Mouse (Mus musculus) embryonic facial prominence, embryonic 13.5 days (tissue): ENCODE data around the gene Pced1a. TPM values are rescaled to one million over a fixed set of nuclear protein-coding genes. Genes with fewer than 3 reads are reported as not detected.

ENCODE experiments used
- ATAC-seq: fragments of 200-750 bp; cut with Nextera tagmentation; 2 replicates; pipeline ENCODE4 v1.8.0; 2017; ENCODE audit warnings: low read depth; ENCODE audit not compliant: insufficient number of reproducible peaks, insufficient read depth, low FRiP score, low TSS enrichment
- H3K27ac ChIP-seq: fragments of 300-500 bp; sonication (generic); 2 replicates; pipeline ENCODE4 v1.5.1; 2015; ENCODE audit warnings: moderate library complexity, mild to moderate bottlenecking, inconsistent platforms
- H3K27me3 ChIP-seq: fragments of 300-500 bp; sonication (generic); 2 replicates; pipeline ENCODE4 v1.6.1; 2015; ENCODE audit warnings: mild to moderate bottlenecking, inconsistent platforms
- H3K36me3 ChIP-seq: fragments of 300-500 bp; sonication (generic); 2 replicates; pipeline ENCODE4 v1.6.1; 2015; ENCODE audit warnings: mild to moderate bottlenecking, inconsistent platforms
- H3K4me1 ChIP-seq: fragments of 300-500 bp; sonication (generic); 2 replicates; pipeline ENCODE4 v1.6.1; 2015; ENCODE audit warnings: inconsistent platforms
- H3K4me2 ChIP-seq: fragments of 300-500 bp; sonication (generic); 2 replicates; pipeline ENCODE4 v1.6.1; 2015; ENCODE audit warnings: moderate library complexity, mild to moderate bottlenecking, inconsistent platforms
- H3K4me3 ChIP-seq: fragments of 300-500 bp; sonication (generic); 2 replicates; pipeline ENCODE4 v1.5.1; 2015; ENCODE audit warnings: mild to moderate bottlenecking, inconsistent platforms
- H3K9ac ChIP-seq: fragments of 300-500 bp; sonication (generic); 2 replicates; pipeline ENCODE4 v1.6.1; 2015; ENCODE audit warnings: mild to moderate bottlenecking, inconsistent platforms
- H3K9me3 ChIP-seq: fragments of 300-500 bp; sonication (generic); 2 replicates; pipeline ENCODE4 v1.6.1; 2016; ENCODE audit warnings: inconsistent platforms
- WGBS: fragments of 180-500 bp; shearing (Covaris S2); methylation state at CpG from one replicate; pipeline ENCODE4 v1.1.7; 2015; ENCODE audit warnings: mixed read lengths; 5-methylcytosine and 5-hydroxymethylcytosine counted together
- polyA plus RNA-seq: library from polyadenylated mRNA; unstranded; fragments of >200 nt; fragmentation: Nextera tagmentation; extraction: Ambion mirVana; gene quantifications from 2 replicates; pipeline ENCODE4 v1.2.1, GENCODE M21; 2015

Pced1a gene
- polyA plus RNA-seq, 1 experiment from 2014 or later, result 16.3 TPM

DNA sequence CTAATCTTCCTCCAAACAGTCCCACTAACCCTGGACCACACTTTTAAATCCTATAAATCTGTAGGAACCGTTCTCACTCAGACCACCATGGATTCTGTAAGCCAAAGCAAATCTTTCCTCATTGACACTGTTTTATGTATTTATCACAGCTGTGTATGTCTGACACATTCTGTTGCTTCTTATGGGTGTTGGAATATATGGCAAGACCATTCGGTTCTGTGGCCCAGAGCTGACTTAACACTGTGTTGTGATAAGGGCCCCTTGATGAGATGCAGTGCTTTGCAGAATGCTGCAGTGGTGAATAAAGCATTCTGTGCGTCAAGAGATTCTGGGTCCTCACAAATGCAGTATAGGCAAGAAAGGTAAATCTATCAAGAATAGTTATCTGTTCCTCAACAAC lies 7.7 kb upstream of the Pced1a start:
- Histone ChIP-seq H3K9ac (no peak overlapping the region), H3K27ac (no peak overlapping the region), H3K4me2 (no peak overlapping the region), H3K4me1 (no peaks in the 10 kb centered on the region), H3K4me3 (no peak overlapping the region), H3K27me3 (no peaks in the 10 kb centered on the region), H3K36me3 (peaks cover 7% of the 10 kb centered on the region), H3K9me3 (no peaks in the 10 kb centered on the region)
- no peak for ATAC-seq
- 90% methylated on average over 3 of the region's 3 CpGs for WGBS

- Histone ChIP-seq H3K9me3 (no peaks in the 10 kb centered on the region), H3K4me1 (peaks cover 2% of the 10 kb centered on the region), H3K27ac (no peak overlapping the region), H3K36me3 (peaks cover 7% of the 10 kb centered on the region), H3K27me3 (no peaks in the 10 kb centered on the region), H3K4me3 (no peak overlapping the region), H3K4me2 (no peak overlapping the region), H3K9ac (no peak overlapping the region)
- no peak for ATAC-seq
- 82% methylated on average over 3 of the region's 3 CpGs for WGBS
These were observed 6.0 kb upstream of the Pced1a start for GRCm38 (mm10) chr2:130430484-130430883.

GRCm38 (mm10) chr2:130429851-130430250 lies 5.3 kb upstream of the Pced1a start:
- Histone ChIP-seq H3K4me3 (no peak overlapping the region), H3K4me2 (no peak overlapping the region), H3K27ac (no peak overlapping the region), H3K9me3 (no peaks in the 10 kb centered on the region), H3K36me3 (peaks cover 7% of the 10 kb centered on the region), H3K27me3 (no peaks in the 10 kb centered on the region), H3K4me1 (peaks cover 8% of the 10 kb centered on the region), H3K9ac (no peak overlapping the region)
- WGBS, result 63% methylated on average over 2 of the region's 2 CpGs
- ATAC-seq, result no peak

GRCm38 (mm10) chr2:130425112-130425511 lies 611 bp upstream of the Pced1a start:
- Histone ChIP-seq H3K27ac (no peak overlapping the region), H3K4me2 (peak overlapping the region; percentile 84), H3K4me1 (peaks cover 38% of the 10 kb centered on the region), H3K27me3 (no peaks in the 10 kb centered on the region), H3K9ac (peak overlapping the region; percentile 92), H3K4me3 (peak overlapping the region; percentile 84), H3K9me3 (no peaks in the 10 kb centered on the region), H3K36me3 (peaks cover 14% of the 10 kb centered on the region; the same call in 1 of the 2 replicates)
- ATAC-seq, result no peak
- WGBS, result 51% methylated on average over 5 of the region's 5 CpGs

DNA sequence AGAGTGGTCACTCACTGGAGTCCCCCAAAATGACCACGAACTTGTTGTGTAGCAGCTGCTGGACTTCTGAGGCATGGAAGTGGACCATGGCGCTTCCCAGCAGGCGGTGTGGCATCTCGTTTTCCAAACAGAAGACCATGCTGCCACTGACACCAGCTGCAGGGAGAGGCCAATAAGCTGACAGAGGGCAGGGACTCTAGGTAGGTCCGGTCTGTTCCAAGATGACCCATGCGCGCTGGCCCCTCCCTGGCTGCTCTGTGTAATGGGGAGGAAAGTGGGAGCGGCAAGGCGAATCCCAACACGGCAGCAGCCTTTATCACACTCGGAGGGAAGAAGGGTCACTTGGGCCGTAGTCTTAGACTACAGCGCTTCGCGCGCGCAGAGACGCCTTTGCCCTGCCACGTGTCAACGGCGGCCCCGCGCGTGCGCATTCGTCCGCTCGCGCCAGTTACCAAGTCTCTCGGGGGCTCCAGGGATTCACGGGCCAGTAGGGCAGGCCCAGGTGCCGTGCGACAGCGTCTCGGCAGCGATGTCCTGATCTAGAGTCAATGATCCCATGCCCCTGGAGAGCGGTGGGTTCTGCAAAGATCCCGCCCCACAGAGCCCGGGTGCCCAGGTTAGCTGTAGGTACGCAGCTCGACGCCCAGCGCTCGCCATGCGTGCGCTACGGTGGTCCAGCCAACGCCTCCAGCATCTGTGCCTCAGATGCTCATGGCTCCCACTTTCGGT lies 940 bp downstream of the Pced1a start:
- peak overlapping the region; percentile 84 for H3K4me2 ChIP-seq
- peak; percentile 77 for ATAC-seq
- peak overlapping the region; percentile 92 for H3K27ac ChIP-seq
- H3K4me3 ChIP-seq, result peak overlapping the region; percentile 84
- 17% methylated on average over 49 of the region's 49 CpGs for whole genome bisulfite sequencing
- H3K27me3 ChIP-seq, result no peaks in the 10 kb centered on the region
- peaks cover 38% of the 10 kb centered on the region for H3K4me1 ChIP-seq
- H3K36me3 ChIP-seq, result peaks cover 28% of the 10 kb centered on the region
- peak overlapping the region; percentile 92 for H3K9ac ChIP-seq
- H3K9me3 ChIP-seq, result no peaks in the 10 kb centered on the region

DNA sequence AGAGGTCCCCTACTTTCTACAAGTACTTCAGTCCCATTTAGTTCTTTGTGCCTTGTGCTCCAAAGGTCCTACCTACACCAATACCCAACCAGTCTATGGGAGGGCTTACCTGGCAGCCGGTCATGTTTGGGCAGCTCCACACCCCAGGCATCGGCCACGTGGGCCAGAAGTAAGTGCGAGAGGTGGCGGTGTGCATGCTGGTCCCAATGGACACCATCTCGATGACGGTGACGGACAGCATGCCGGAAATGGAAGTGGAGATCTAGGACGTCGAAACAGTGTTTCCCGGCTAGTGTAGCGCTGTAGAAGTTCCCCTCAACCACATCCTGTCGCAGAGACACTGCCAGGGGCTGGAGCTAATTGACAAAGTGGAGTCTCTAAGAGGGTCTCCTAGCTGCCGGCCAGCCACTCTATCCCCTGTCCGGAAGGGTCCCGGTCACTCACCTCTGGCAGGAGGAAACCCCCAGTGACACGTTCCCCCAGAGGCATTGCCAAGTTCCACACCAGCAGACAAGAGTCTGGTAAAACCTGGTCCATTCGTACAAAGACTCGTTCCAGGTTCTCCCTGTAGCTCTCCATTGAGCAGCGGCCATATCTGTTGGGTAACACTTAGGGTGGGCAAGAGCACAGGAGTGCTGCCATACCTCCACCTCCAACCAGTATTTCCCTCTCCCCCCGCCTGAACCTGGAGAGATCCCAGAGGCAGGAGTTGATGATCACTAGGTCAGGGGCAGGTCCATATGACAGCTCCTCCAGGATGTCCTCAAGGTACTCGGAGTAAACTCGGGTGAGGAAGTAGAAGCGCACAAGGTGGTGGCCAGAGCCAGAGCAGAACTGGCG lies 2.5 kb downstream of the Pced1a start:
- Histone ChIP-seq H3K9ac (no peak overlapping the region), H3K4me3 (no peak overlapping the region), H3K9me3 (no peaks in the 10 kb centered on the region), H3K4me1 (peaks cover 38% of the 10 kb centered on the region), H3K4me2 (0 out of 2 replicates have a peak overlapping the region, but pooled peaks have one; percentile 1), H3K36me3 (peaks cover 28% of the 10 kb centered on the region), H3K27ac (no peak overlapping the region), H3K27me3 (no peaks in the 10 kb centered on the region)
- no peak for ATAC-seq
- 96% methylated on average over 26 of the region's 26 CpGs for WGBS

DNA sequence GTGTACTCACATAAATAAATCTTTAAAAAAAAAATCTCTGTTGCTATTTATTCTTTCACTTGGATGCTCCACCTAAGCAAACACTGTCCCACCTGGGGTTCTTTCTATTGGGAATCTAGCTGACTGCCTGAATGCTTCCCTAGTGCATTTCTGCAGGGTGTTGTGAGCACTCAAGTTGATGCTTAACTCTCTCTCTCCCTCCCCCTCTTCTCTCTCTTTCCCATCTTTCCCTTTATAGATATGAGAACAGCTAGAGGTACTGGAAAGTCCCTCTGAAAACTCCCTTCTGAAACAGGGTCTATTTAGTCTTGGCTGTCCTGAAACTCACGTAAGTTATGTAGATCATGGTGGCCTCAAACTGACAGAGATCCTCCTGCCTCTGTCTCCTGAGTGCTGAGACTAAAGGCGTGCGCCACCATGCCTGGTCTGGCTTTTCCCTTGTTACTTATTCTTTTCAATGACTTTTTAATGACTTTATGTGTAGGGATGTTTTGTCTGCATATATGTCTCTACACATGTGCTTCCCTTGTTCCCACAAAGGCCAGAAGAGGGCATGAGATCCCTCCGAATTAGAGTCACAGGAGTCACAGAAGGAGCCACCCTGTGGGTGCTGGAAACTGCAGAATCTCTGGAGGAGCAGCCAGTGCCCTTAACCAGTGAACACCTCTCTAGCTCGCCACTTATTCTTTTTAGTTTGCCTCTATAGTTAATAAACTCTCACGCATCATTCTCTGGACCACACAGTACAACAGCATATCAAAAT lies 10.2 kb downstream of the Pced1a start:
- Histone ChIP-seq H3K27me3 (no peaks in the 10 kb centered on the region), H3K4me3 (no peak overlapping the region), H3K36me3 (peaks cover 7% of the 10 kb centered on the region), H3K9ac (no peak overlapping the region), H3K4me2 (no peak overlapping the region), H3K27ac (no peak overlapping the region), H3K4me1 (peaks cover 17% of the 10 kb centered on the region), H3K9me3 (no peaks in the 10 kb centered on the region)
- no peak for ATAC-seq
- 73% methylated on average over 6 of the region's 6 CpGs for WGBS

DNA sequence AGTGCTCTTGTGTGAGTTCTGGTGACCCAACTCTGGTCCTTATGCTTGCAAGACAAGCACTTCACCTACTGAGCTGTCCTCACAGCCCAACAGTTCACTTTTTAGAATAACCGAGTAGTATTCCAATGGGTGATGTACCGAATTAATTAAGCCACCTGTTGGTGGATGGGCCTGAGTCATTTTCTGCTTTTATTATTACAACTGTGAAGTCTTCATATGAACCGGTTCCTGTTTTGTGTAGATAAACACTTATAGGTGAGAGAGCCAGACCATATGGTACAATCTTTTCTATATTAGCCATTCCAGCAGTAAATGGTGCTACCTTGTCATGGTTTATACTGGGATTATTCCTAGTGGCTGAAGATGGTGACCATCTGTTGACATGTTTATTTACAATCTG lies 11.7 kb downstream of the Pced1a start:
- H3K4me2 ChIP-seq, result no peak overlapping the region
- WGBS, result 84% methylated on average over 3 of the region's 3 CpGs

DNA sequence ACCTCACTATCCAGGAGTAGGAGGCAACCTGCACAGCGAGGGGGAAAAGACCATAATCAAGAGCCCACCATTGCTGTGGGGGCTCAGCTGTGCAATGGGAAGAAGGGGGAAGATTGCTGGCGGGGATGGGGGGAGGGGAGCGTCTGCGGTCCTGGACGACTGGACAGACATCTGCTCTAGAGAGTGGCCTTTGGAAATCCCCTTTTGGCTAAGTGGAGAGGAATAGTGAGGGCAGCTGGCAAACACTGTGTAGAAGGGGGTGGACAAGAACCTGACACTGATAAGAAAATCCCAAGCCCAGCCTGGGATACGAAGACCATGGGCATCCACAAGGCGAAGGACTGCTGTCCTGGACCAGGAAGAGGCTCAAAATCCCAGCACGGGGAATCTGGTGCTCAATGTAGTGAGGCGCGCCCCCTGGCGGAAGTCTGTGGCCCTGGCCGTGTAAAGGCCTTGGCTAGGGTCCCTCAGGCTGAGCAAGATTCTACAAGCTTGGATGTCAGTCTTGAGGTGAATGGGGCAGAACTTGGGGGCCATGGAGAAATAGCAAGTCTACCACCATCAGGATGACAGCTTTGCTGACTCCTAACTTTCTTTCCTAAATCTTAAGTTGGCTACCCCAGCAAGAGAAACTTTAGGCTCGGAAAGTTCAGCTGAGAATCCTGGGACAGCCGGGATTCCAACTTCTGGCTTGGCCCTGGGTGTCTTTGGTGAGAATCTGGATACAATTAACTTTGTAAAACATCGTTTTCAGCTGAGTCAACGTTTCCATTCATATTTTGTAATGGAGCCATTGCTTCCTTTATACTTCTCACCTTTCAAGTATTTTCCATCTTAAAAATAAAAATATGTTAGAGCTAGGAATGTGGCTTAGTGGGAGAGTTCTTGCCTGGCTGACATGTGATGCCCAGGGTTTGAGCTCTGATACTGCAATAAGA lies 12.7 kb downstream of the Pced1a start:
- Histone ChIP-seq H3K4me1 (peaks cover 33% of the 10 kb centered on the region), H3K9ac (no peak overlapping the region), H3K4me3 (no peak overlapping the region), H3K9me3 (no peaks in the 10 kb centered on the region), H3K4me2 (no peak overlapping the region), H3K27me3 (no peaks in the 10 kb centered on the region), H3K27ac (peak overlapping the region; percentile 74), H3K36me3 (no peaks in the 10 kb centered on the region)
- 31% methylated on average over 16 of the region's 16 CpGs for WGBS
- peak; percentile 81 for ATAC-seq

More for the DNA sequence above, 11.7 kb downstream of the Pced1a start:
- H3K4me3 ChIP-seq, result no peak overlapping the region
- no peaks in the 10 kb centered on the region for H3K27me3 ChIP-seq
- peak overlapping the region; percentile 73 for H3K27ac ChIP-seq
- no peaks in the 10 kb centered on the region for H3K9me3 ChIP-seq
- no peak overlapping the region for H3K9ac ChIP-seq
- no peaks in the 10 kb centered on the region for H3K36me3 ChIP-seq
- peaks cover 25% of the 10 kb centered on the region for H3K4me1 ChIP-seq
- no peak for ATAC-seq

- Histone ChIP-seq H3K4me1 (peaks cover 34% of the 10 kb centered on the region), H3K4me3 (no peak overlapping the region), H3K27ac (peak overlapping the region; percentile 72), H3K27me3 (no peaks in the 10 kb centered on the region; the same call in 1 of the 2 replicates), H3K4me2 (0 out of 2 replicates have a peak overlapping the region, but pooled peaks have one; percentile 9), H3K9ac (no peak overlapping the region), H3K36me3 (no peaks in the 10 kb centered on the region), H3K9me3 (no peaks in the 10 kb centered on the region)
- peak; percentile 53 for ATAC-seq
- 6% methylated on average over 6 of the region's 6 CpGs for WGBS
These were observed 16.3 kb downstream of the Pced1a start for GRCm38 (mm10) chr2:130408194-130408593.
